Mouse (Mus musculus): Measurements from ENCODE around the gene Gm20441.

DNA sequence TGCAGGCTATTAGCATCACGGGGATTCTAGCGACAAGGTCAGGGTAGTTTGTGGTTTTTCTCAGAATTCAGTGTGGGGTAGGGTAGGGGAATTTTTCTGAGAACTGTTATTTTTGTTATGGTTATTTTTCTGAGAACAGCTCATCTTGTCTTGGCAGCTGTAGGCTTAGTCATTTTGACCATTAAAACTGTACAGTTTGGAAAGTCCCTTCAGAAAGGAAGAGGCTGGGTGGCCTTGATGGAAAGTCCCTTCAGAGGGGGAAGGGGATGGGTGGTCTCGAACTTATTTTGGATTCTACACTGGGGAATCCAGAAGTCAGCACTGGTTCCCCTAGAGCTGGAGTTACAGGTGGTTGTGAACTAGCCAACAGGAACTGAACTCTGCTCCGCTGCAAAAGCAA is 43.8 kb upstream of the Gm20441 start:
- TF ChIP-seq E2F4 (IDR thresholded peaks at IDR 0.05; ENCODE audit: insufficient read depth) (no peak), POLR2A (IDR thresholded peaks at IDR 0.05; ENCODE audit: insufficient read length, low read depth) (no peak), POLR2AphosphoS2 (IDR thresholded peaks at IDR 0.05; ENCODE audit: insufficient read length, low read depth) (no peak)
